Mouse (Mus musculus) lung, embryonic 15.5 days (tissue): ENCODE data around the gene Cox10. TPM values are rescaled to one million over a fixed set of nuclear protein-coding genes. Genes with fewer than 3 reads are reported as not detected.

Experiments used
- ATAC-seq: fragments of 200-750 bp; cut with Nextera tagmentation; 2 replicates; pipeline ENCODE4 v1.8.0; 2017; ENCODE audit warnings: moderate number of reproducible peaks, borderline replicate concordance; ENCODE audit not compliant: low FRiP score, low TSS enrichment; ENCODE audit errors: extremely low read depth
- H3K27ac ChIP-seq: fragments of 300-500 bp; sonication (generic); 2 replicates; pipeline ENCODE4 v1.5.1; 2015; ENCODE audit warnings: moderate library complexity, mild to moderate bottlenecking, inconsistent platforms
- H3K27me3 ChIP-seq: fragments of 300-500 bp; sonication (generic); 2 replicates; pipeline ENCODE4 v1.6.1; 2015; ENCODE audit warnings: inconsistent platforms
- H3K36me3 ChIP-seq: fragments of 300-500 bp; sonication (generic); 2 replicates; pipeline ENCODE4 v1.6.1; 2015; ENCODE audit warnings: inconsistent platforms
- H3K4me1 ChIP-seq: fragments of 300-500 bp; sonication (generic); 2 replicates; pipeline ENCODE4 v1.6.1; 2015; ENCODE audit warnings: inconsistent platforms
- H3K4me2 ChIP-seq: fragments of 300-500 bp; sonication (generic); 2 replicates; pipeline ENCODE4 v1.6.1; 2015; ENCODE audit warnings: inconsistent platforms, mild to moderate bottlenecking, moderate library complexity
- H3K4me3 ChIP-seq: fragments of 300-500 bp; sonication (generic); 2 replicates; pipeline ENCODE4 v1.5.1; 2015; ENCODE audit warnings: mild to moderate bottlenecking, inconsistent platforms
- H3K9ac ChIP-seq: fragments of 300-500 bp; sonication (generic); 2 replicates; pipeline ENCODE4 v1.6.1; 2015; ENCODE audit warnings: inconsistent platforms
- H3K9me3 ChIP-seq: fragments of 300-500 bp; sonication (generic); 2 replicates; pipeline ENCODE4 v1.6.1; 2016; ENCODE audit warnings: inconsistent platforms
- WGBS: fragments of 180-500 bp; shearing (Covaris S2); methylation state at CpG from one replicate; pipeline ENCODE4 v1.1.7; 2015; 5-methylcytosine and 5-hydroxymethylcytosine counted together
- polyA plus RNA-seq: library from polyadenylated mRNA; unstranded; fragments of >200 nt; fragmentation: Nextera tagmentation; extraction: Ambion mirVana; gene quantifications from 2 replicates; pipeline ENCODE4 v1.2.1, GENCODE M21; 2015

Cox10 gene
- polyA plus RNA-seq, 1 experiment from 2014 or later, result 20.5 TPM

GRCm38 (mm10) chr11:64019235-64019634 is 60.0 kb downstream of the Cox10 start:
- H3K4me2 ChIP-seq, result no peak overlapping the region
- no peaks in the 10 kb centered on the region for H3K36me3 ChIP-seq
- H3K4me3 ChIP-seq, result no peak overlapping the region
- no peak overlapping the region for H3K9ac ChIP-seq
- peaks cover 19% of the 10 kb centered on the region; the same call in 1 of the 2 replicates for H3K4me1 ChIP-seq
- no peak overlapping the region for H3K27ac ChIP-seq
- ATAC-seq, result no peak
- WGBS, result 55% methylated on average over 8 of the region's 8 CpGs
- no peaks in the 10 kb centered on the region for H3K9me3 ChIP-seq
- peaks cover 12% of the 10 kb centered on the region for H3K27me3 ChIP-seq

DNA sequence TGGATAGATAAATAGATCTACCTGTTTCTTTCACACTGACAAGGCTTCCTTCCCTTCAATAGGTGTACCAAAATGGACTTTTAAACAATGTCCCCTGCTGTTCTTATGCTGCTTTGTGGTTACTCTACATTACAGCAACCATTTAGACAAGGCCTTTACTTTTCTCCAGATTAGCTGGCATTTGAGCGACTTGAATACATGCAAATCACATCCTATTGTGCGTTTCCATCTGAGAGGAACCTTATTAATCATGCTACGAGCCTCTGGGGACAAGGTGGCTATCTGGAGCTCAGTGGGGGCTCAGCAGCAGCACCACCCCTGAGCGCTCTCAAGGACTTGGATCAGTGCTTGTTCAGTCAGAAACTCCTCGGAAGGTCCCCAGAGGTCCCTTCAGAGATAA is 61.1 kb downstream of the Cox10 start:
- WGBS, result 73% methylated on average over 5 of the region's 5 CpGs
- H3K27me3 ChIP-seq, result peaks cover 12% of the 10 kb centered on the region
- H3K9ac ChIP-seq, result no peak overlapping the region
- no peak overlapping the region for H3K27ac ChIP-seq
- ATAC-seq, result no peak
- no peaks in the 10 kb centered on the region for H3K9me3 ChIP-seq
- H3K36me3 ChIP-seq, result no peaks in the 10 kb centered on the region
- H3K4me2 ChIP-seq, result no peak overlapping the region
- H3K4me3 ChIP-seq, result no peak overlapping the region
- H3K4me1 ChIP-seq, result 0 out of 2 replicates have a peak, but pooled peaks cover 13% of the 10 kb centered on the region

DNA sequence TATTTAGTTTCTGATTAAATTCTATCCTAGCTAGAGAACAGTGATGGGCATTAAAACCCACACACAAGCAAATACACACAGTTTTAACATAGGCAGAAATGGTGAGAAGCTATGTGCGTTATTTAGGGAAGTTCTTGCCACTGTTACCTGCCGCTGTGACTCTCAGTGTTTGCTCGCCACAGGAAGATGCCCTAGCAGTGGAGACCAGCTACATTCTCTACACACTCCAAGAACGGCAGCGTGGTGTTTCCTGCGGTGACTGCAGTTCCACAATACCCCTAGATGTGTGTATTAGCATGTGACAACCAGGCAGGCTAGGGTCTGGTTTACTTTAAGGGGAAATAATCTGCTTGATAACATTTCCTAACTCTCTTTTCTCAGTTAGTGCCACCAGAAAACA is 64.0 kb downstream of the Cox10 start:
- Histone ChIP-seq H3K27ac (no peak overlapping the region), H3K9me3 (no peaks in the 10 kb centered on the region), H3K4me2 (no peak overlapping the region), H3K36me3 (no peaks in the 10 kb centered on the region), H3K4me3 (no peak overlapping the region), H3K4me1 (peaks cover 5% of the 10 kb centered on the region), H3K9ac (no peak overlapping the region), H3K27me3 (0 out of 2 replicates have a peak, but pooled peaks cover 4% of the 10 kb centered on the region)
- WGBS, result 62% methylated on average over 6 of the region's 6 CpGs
- no peak for ATAC-seq

DNA sequence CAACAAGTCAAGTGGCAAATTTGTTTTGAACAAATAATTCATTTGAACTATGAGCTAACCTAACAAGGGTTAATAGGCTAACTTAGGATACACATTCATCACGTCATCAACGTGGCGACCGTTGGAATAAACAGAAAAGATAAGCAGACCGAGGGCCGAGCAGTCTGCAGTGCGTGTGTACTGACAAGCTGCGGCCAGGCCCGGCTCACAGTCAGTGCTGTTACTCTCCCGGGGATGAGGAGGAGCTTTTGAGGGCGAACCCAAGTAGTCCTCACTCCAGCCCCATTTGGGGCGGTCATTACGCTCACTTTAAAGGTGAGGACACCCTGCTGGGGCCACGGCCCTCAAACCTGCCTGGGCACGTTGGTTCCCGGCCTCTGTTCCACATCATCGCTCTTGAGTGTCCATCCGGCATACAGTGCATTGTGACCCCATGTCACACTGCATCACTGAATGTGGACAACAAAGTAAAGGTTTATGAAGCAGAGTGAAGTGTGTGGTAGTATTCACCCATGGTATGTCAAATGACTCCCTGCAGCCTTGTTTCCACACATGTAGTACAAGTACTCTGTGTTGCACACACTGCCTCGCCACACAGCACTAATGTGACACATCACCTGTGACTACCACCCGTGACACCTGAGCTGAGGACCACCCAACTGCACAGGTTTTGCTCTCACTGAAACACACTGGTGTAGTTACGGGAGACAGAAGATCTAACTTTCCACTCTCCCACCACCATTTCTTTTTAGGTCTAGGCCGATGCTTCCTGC is 68.4 kb downstream of the Cox10 start:
- no peak overlapping the region for H3K27ac ChIP-seq

DNA sequence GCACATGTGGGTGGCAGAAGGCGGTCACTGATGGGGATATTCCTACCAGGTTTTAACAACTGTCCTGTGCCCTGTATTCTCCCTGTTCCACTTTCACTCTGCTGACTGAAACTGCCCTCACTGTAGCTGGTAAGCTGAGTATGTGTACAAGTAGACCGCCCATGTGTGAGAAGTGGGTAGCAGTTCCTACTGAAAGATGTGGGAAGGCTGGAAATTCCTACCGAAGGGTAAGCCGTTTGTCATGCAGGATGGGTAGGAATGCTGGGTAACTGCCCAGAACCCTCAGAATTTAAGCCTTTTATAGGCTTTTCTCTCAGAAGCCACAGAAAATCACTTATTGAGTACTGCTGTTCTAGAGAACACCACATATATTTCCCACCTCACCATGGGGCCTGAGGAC is 75.1 kb downstream of the Cox10 start:
- no peak overlapping the region for H3K27ac ChIP-seq
- WGBS, result 78% methylated on average over 4 of the region's 4 CpGs
- H3K4me2 ChIP-seq, result no peak overlapping the region
- H3K9ac ChIP-seq, result no peak overlapping the region
- no peak overlapping the region for H3K4me3 ChIP-seq
- ATAC-seq, result no peak
- H3K9me3 ChIP-seq, result no peaks in the 10 kb centered on the region
- no peaks in the 10 kb centered on the region for H3K27me3 ChIP-seq
- peaks cover 15% of the 10 kb centered on the region; the same call in 1 of the 2 replicates for H3K4me1 ChIP-seq
- no peaks in the 10 kb centered on the region for H3K36me3 ChIP-seq

More for the DNA sequence above, 68.4 kb downstream of the Cox10 start:
- Histone ChIP-seq H3K27me3 (no peaks in the 10 kb centered on the region), H3K4me2 (no peak overlapping the region), H3K4me3 (no peak overlapping the region), H3K4me1 (peaks cover 5% of the 10 kb centered on the region), H3K36me3 (no peaks in the 10 kb centered on the region), H3K9ac (no peak overlapping the region), H3K9me3 (no peaks in the 10 kb centered on the region)
- 38% methylated on average over 22 of the region's 22 CpGs for WGBS
- no peak for ATAC-seq

DNA sequence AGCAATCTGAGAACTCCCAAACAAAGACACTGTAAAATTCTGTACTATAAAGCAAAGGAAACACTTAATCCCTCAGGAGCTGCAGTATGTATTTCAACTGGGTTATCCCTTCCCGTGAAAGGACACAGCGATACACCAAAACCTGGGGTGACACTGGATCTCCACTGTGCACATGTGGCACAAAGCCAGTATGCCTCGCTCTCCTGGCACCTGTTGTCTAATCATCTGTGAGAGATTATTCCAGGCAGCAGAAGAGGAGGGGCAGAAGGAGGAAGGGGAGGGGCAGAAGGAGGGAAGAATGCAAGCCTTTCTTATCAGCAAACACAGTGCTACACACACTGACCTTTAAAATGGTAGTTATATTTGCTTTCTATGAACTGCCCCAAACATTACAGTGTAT is 75.8 kb downstream of the Cox10 start:
- WGBS, result 59% methylated on average over 3 of the region's 3 CpGs
- Histone ChIP-seq H3K36me3 (no peaks in the 10 kb centered on the region), H3K4me2 (no peak overlapping the region), H3K4me1 (peaks cover 15% of the 10 kb centered on the region; the same call in 1 of the 2 replicates), H3K27ac (no peak overlapping the region), H3K27me3 (no peaks in the 10 kb centered on the region), H3K9ac (no peak overlapping the region), H3K9me3 (no peaks in the 10 kb centered on the region), H3K4me3 (no peak overlapping the region)
- no peak for ATAC-seq

- H3K4me2 ChIP-seq, result no peak overlapping the region
- no peak overlapping the region for H3K9ac ChIP-seq
- H3K27ac ChIP-seq, result no peak overlapping the region
- H3K4me1 ChIP-seq, result peaks cover 15% of the 10 kb centered on the region; the same call in 1 of the 2 replicates
- WGBS, result 67% methylated on average over 2 of the region's 2 CpGs
- no peaks in the 10 kb centered on the region for H3K27me3 ChIP-seq
- no peak overlapping the region for H3K4me3 ChIP-seq
- H3K9me3 ChIP-seq, result no peaks in the 10 kb centered on the region
- no peaks in the 10 kb centered on the region for H3K36me3 ChIP-seq
- ATAC-seq, result no peak
Measured at GRCm38 (mm10) chr11:64002629-64003028, 76.6 kb downstream of the Cox10 start.

GRCm38 (mm10) chr11:64001111-64001510 is 78.2 kb downstream of the Cox10 start:
- no peak for ATAC-seq
- WGBS, result 47% methylated on average over 2 of the region's 2 CpGs
- no peaks in the 10 kb centered on the region for H3K27me3 ChIP-seq
- no peak overlapping the region for H3K27ac ChIP-seq
- no peaks in the 10 kb centered on the region for H3K9me3 ChIP-seq
- H3K4me3 ChIP-seq, result no peak overlapping the region
- H3K4me2 ChIP-seq, result no peak overlapping the region
- peaks cover 15% of the 10 kb centered on the region; the same call in 1 of the 2 replicates for H3K4me1 ChIP-seq
- H3K36me3 ChIP-seq, result no peaks in the 10 kb centered on the region
- no peak overlapping the region for H3K9ac ChIP-seq

DNA sequence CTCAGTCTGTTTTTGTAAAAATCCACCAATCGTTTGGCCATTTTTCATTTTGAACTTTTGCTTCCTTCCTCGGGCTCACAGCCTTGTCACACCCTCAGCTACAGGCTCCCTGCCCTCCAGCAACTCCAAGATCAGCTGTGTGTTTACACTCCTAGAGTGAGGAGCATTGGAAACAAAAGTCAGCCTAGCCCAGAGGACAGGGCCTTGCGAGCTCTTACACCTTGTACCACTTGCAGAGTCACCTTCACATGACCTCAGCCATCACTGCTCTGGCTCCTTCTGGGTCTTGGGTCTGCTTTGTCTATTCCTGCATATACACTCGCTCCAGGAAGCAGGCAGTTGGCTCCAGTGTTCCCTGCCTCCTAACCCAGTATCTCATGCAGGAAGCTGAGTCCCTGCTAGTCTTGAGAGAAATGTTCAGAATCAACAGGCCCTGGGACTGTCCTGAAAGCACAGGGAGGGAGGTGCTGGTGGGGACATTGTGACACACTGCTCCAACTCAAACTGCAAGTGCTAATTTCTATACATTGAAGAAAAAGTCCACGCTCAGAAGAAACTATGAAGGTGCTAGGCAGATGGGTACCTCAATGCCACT is 79.0 kb downstream of the Cox10 start:
- WGBS, result 34% methylated on average over 5 of the region's 5 CpGs
- Histone ChIP-seq H3K4me1 (peaks cover 15% of the 10 kb centered on the region; the same call in 1 of the 2 replicates), H3K4me3 (no peak overlapping the region), H3K4me2 (no peak overlapping the region), H3K27ac (no peak overlapping the region), H3K36me3 (no peaks in the 10 kb centered on the region), H3K27me3 (no peaks in the 10 kb centered on the region), H3K9ac (no peak overlapping the region), H3K9me3 (no peaks in the 10 kb centered on the region)
- peak; percentile 11; the same call in 1 of the 2 replicates for ATAC-seq

DNA sequence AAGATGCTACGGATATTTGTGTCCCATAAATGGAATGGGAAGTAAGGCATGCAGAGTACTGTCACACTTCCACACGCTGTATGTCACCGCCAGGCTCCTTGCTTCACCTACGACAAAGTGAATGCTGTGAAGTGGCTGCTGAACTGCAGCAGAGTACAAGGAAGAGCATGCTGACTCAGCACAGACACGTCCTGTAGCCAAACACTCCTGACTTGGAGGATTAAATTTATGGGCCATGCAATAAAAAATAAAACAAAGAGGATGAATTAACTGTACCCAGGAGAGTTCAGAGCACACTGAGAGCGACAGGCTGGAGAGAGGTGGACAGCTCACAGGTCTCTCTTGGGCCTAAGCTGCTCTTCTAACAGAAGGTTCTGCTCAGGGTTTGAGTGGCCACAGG is 79.8 kb downstream of the Cox10 start:
- no peaks in the 10 kb centered on the region for H3K27me3 ChIP-seq
- no peak overlapping the region for H3K9ac ChIP-seq
- H3K4me3 ChIP-seq, result no peak overlapping the region
- H3K4me1 ChIP-seq, result peaks cover 15% of the 10 kb centered on the region; the same call in 1 of the 2 replicates
- 64% methylated on average over 6 of the region's 6 CpGs for WGBS
- H3K4me2 ChIP-seq, result no peak overlapping the region
- H3K27ac ChIP-seq, result no peak overlapping the region
- no peak for ATAC-seq
- no peaks in the 10 kb centered on the region for H3K36me3 ChIP-seq
- H3K9me3 ChIP-seq, result no peaks in the 10 kb centered on the region

DNA sequence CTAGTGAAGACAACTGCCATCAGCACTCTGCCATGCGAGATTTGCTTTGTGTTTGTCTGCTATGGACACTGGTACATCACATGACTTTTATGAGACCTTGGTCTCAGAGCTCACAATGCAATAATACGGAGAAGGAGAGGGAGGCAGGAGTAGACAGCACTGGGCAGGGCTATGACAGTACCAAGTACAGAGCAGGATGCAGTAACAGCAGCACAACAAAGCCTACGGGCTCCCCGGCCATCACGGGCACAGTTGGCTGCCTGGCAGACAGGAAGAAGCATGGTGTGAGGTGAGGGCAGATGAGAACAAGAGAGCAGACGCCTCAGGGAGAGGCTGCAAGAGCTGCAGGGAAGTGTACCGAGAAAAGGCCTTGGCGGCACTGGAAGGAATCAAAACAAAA is 87.3 kb downstream of the Cox10 start:
- no peak overlapping the region for H3K27ac ChIP-seq
- H3K27me3 ChIP-seq, result no peaks in the 10 kb centered on the region
- H3K4me3 ChIP-seq, result no peak overlapping the region
- no peaks in the 10 kb centered on the region for H3K9me3 ChIP-seq
- no peak overlapping the region for H3K4me2 ChIP-seq
- ATAC-seq, result no peak
- H3K9ac ChIP-seq, result no peak overlapping the region
- H3K4me1 ChIP-seq, result no peaks in the 10 kb centered on the region
- no peaks in the 10 kb centered on the region for H3K36me3 ChIP-seq
- 57% methylated on average over 8 of the region's 8 CpGs for WGBS

DNA sequence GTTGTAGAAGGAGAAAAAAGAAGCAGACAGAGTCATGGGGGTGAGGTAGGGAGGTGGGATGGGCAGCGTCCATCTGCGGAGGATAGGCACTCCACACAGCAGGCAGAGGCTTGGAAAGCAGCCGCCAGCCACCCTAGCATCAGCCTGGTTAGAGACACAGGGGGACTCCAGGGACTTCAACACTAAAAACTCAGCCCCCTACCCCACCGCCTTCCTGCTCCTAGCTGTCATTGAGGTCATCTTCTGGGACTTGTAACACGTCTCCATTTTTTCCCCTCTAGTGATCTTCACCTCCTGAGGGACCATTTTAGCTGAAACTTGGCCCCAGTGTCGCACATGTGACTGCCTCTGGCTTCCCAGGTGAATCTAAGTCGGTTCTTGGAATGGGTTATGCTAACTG is 88.5 kb downstream of the Cox10 start:
- H3K4me3 ChIP-seq, result no peak overlapping the region
- H3K27ac ChIP-seq, result no peak overlapping the region
- H3K4me2 ChIP-seq, result no peak overlapping the region
- no peak overlapping the region for H3K9ac ChIP-seq
- ATAC-seq, result no peak; the same call in 1 of the 2 replicates
- no peaks in the 10 kb centered on the region for H3K9me3 ChIP-seq
- no peaks in the 10 kb centered on the region for H3K36me3 ChIP-seq
- 0 out of 2 replicates have a peak, but pooled peaks cover 2% of the 10 kb centered on the region for H3K4me1 ChIP-seq
- no peaks in the 10 kb centered on the region for H3K27me3 ChIP-seq
- 89% methylated on average over 7 of the region's 7 CpGs for WGBS
